Mouse (Mus musculus) testis, postnatal 10 days (tissue): Measurements from ENCODE around the gene Vmn1r176.
"Not testable (repeated sequence)": the region's sequence is repeated elsewhere in the genome, so short reads cannot be mapped to it uniquely, and the experiment has no call there.

ENCODE experiments used
- DNase-seq: peaks from one replicate; pipeline ENCODE4 v3.0.0; 2021; ENCODE audit warnings: low spot score

The Vmn1r176 gene

GRCm38 (mm10) chr7:23837272-23837671 lies at the start of gene Vmn1r176:
Vmn1r176 (minus strand) TSS chr7:23837372.
- not testable (repeated sequence) for DNase-seq

DNA sequence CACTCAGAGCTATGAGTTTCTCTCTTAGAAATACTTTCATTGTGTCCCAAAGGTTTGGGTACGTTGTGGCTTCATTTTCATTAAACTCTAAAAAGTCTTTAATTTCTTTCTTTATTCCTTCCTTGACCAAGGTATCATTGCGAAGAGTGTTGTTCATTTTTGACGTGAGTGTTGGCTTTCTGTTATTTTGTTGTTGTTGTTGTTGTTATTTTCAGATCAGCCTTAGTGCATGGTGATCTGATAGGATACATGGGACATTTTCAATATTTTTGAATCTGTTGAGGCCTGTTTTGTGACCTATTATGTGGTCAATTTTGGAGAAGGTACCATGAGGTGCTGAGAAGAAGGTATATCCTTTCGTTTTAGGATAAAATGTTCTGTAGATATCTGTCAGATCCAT lies 39.7 kb upstream of the Vmn1r176 start:
- DNase-seq, result not testable (repeated sequence)

DNA sequence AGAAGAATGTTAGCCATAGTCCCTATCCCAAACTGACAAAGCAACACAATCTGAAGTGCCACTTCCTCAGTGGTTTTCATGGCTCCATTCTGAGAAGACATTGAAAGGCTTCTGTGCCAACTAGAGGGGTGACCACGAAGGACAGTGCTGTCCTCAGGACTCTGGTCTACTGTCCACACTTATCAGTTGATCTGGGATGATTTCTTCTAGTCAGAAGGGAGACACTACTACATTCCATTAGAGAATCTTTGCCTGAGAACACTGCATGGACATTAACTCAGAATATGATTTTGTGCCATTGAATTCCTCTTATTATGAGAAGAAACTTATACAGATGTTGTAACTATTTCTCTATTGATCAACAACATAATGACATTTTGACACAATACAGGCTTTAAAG lies 29.2 kb upstream of the Vmn1r176 start, which contains the start of gene Vmn1r177:
Vmn1r177 (minus strand) TSS at position 101 of the 400 bp plus-strand sequence.
- not testable (repeated sequence) for DNase-seq

DNA sequence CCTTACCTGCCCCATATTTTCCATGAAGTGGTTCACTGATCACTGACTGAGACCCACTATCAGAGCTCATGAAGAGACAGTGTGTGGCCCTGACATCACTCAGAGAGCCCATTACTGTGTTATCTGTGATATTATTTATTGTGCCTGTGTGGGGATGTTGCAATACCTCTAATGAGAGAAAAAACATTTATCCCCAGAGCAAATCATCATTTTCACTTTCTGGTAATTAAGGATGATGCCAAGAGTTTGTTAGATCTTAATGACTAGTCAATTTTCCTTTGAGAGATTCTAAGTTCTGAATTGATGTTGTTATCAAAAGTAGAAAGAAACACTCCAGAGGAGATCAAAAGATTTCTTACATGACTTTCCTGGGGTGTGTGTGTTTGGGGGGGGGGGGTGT lies 26.6 kb downstream of the Vmn1r176 start, which contains the start of gene Vmn1r175:
Vmn1r175 (minus strand) TSS at position 101 of the 400 bp plus-strand sequence.
- DNase-seq, result not testable (repeated sequence)

DNA sequence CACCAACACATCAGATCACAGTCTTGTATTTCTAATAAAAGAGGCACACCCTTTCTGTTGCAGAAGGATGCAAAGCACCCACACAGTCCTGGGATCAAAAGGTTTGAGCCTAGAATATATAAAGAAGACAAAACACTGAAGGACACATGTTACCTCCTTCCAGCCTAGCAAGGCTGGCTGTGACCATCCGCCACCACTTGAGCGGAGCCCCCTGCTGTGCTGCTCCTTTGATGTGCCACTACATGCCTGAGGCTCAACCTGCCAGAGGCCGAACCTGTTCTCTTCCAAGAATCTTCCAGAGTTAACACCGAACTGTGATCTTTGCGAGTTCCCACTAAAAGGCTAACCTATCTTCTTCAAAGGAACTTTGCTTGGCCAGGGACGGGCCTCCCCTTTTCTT lies 52.6 kb downstream of the Vmn1r176 start:
- DNase-seq, result no peak
